Comparison of ENCODE assay signal across 7 mouse cellular contexts in the genomic region with DNA sequence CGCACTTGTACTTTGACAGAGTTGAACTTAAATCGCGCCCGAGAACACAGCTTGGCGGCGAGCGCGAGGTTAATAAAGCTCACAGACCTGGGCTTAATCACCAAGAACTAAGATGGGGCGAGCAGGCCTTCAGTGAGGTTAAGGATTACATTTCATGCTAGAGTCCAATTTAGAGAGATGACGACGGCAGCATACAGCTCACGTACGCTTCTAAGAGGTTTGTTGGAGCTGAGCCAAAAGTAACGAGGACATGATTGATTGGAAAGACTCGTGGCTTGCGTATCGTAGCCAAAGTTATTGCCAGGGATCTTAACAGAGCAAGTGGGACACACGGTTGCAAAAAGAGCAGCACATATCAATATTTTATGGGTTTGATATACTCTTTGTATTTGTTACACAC. TPM values are rescaled to one million over a fixed set of nuclear protein-coding genes. Genes with fewer than 3 reads are reported as not detected.
DNase-seq lines count a peak whose midpoint lies in the region; ATAC-seq lines count a peak whose summit lies in the region.

No protein-coding gene starts in this region.

- no peaks in the 10 kb centered on the region for H3K9me3 ChIP-seq in kidney, embryonic 14.5 days (ENCODE audit: control insufficient read depth, low read length)
- H3K9me3 ChIP-seq in embryonic facial prominence, embryonic 12.5 days: no peaks in the 10 kb centered on the region
- H3K9me3 ChIP-seq in hindbrain, embryonic 12.5 days (replicated peaks): no peaks in the 10 kb centered on the region
- H3K9me3 ChIP-seq in neural tube, embryonic 13.5 days: no peaks in the 10 kb centered on the region

- H3K4me1 ChIP-seq in kidney, embryonic 14.5 days (ENCODE audit: control insufficient read depth, insufficient read depth, low read length): no peaks in the 10 kb centered on the region
- H3K4me1 ChIP-seq in embryonic facial prominence, embryonic 12.5 days: no peaks in the 10 kb centered on the region
- H3K4me1 ChIP-seq in hindbrain, embryonic 12.5 days: peaks cover 6% of the 10 kb centered on the region; the same call in 1 of the 2 replicates
- peaks cover 6% of the 10 kb centered on the region for H3K4me1 ChIP-seq in neural tube, embryonic 13.5 days (replicated peaks)

- ATAC-seq in kidney, embryonic 14.5 days (ENCODE audit: low FRiP score, low TSS enrichment): no peak
- no peak for ATAC-seq in embryonic facial prominence, embryonic 12.5 days (ENCODE audit: insufficient number of reproducible peaks, insufficient read depth, low FRiP score, low TSS enrichment)
- ATAC-seq in hindbrain, embryonic 12.5 days (ENCODE audit: low FRiP score): 0 out of 2 replicates have a peak, but pooled peaks have one; percentile 32
- ATAC-seq in neural tube, embryonic 13.5 days (ENCODE audit: low read depth): peak; percentile 56; the same call in 1 of the 2 replicates

- H3K4me2 ChIP-seq in kidney, embryonic 14.5 days (replicated peaks; ENCODE audit: low read depth, low read length): 0 out of 2 replicates have a peak overlapping the region, but pooled peaks have one; percentile 22
- H3K4me2 ChIP-seq in embryonic facial prominence, embryonic 12.5 days (replicated peaks): peak overlapping the region; percentile 26
- H3K4me2 ChIP-seq in hindbrain, embryonic 12.5 days (replicated peaks): no peak overlapping the region
- peak overlapping the region; percentile 25 for H3K4me2 ChIP-seq in neural tube, embryonic 13.5 days

- H3K27me3 ChIP-seq in kidney, embryonic 14.5 days (ENCODE audit: control insufficient read depth, insufficient read depth, low read length): no peaks in the 10 kb centered on the region
- no peaks in the 10 kb centered on the region for H3K27me3 ChIP-seq in embryonic facial prominence, embryonic 12.5 days
- no peaks in the 10 kb centered on the region for H3K27me3 ChIP-seq in hindbrain, embryonic 12.5 days
- no peaks in the 10 kb centered on the region for H3K27me3 ChIP-seq in neural tube, embryonic 13.5 days

- no peaks in the 10 kb centered on the region for H3K36me3 ChIP-seq in kidney, embryonic 14.5 days (ENCODE audit: control insufficient read depth, insufficient read depth, low read length)
- no peaks in the 10 kb centered on the region for H3K36me3 ChIP-seq in embryonic facial prominence, embryonic 12.5 days
- H3K36me3 ChIP-seq in hindbrain, embryonic 12.5 days: no peaks in the 10 kb centered on the region
- H3K36me3 ChIP-seq in neural tube, embryonic 13.5 days: no peaks in the 10 kb centered on the region

- H3K27ac ChIP-seq in kidney, embryonic 14.5 days (ENCODE audit: low read depth, low read length): no peak overlapping the region
- no peak overlapping the region for H3K27ac ChIP-seq in embryonic facial prominence, embryonic 12.5 days
- H3K27ac ChIP-seq in hindbrain, embryonic 12.5 days: no peak overlapping the region
- H3K27ac ChIP-seq in neural tube, embryonic 13.5 days (replicated peaks): 0 out of 2 replicates have a peak overlapping the region, but pooled peaks have one; percentile 1

- no peak for DNase-seq in kidney, postnatal 4 days
- DNase-seq in right cerebral cortex, adult 2 months (ENCODE audit: low spot score in 2 of 2): no peak
- DNase-seq in frontal cortex, postnatal 25 days (ENCODE audit: low spot score in 2 of 2): no peak

- WGBS in kidney, embryonic 14.5 days: 42% methylated on average over 18 of the region's 18 CpGs
- WGBS in embryonic facial prominence, embryonic 12.5 days: 43% methylated on average over 18 of the region's 18 CpGs
- WGBS in hindbrain, embryonic 12.5 days: 61% methylated on average over 18 of the region's 18 CpGs
- WGBS in neural tube, embryonic 13.5 days: 45% methylated on average over 18 of the region's 18 CpGs

- H3K9ac ChIP-seq in kidney, embryonic 14.5 days (ENCODE audit: low read depth, low read length): no peak overlapping the region
- no peak overlapping the region for H3K9ac ChIP-seq in embryonic facial prominence, embryonic 12.5 days
- no peak overlapping the region for H3K9ac ChIP-seq in hindbrain, embryonic 12.5 days
- H3K9ac ChIP-seq in neural tube, embryonic 13.5 days: no peak overlapping the region

- no peak overlapping the region for H3K4me3 ChIP-seq in kidney, embryonic 14.5 days (ENCODE audit: low read length)
- no peak overlapping the region for H3K4me3 ChIP-seq in embryonic facial prominence, embryonic 12.5 days
- H3K4me3 ChIP-seq in hindbrain, embryonic 12.5 days: no peak overlapping the region
- no peak overlapping the region for H3K4me3 ChIP-seq in neural tube, embryonic 13.5 days

RNA-seq across cellular contexts. Expression of a gene that starts 30.3 kb away (rescaled TPM):
- 26.9 and 31.3 TPM in 2 replicates for polyA plus RNA-seq in kidney, embryonic 14.5 days (2014; fragmentation: Nextera tagmentation; extraction: Ambion mirVana)
- polyA plus RNA-seq in embryonic facial prominence, embryonic 12.5 days (2016; fragmentation: Nextera tagmentation; extraction: Ambion mirVana): 2.2 and 3.0 TPM in 2 replicates
- 1.2 and 2.2 TPM in 2 replicates for polyA plus RNA-seq in hindbrain, embryonic 12.5 days (2016; fragmentation: Nextera tagmentation; extraction: Ambion mirVana)
- polyA plus RNA-seq in neural tube, embryonic 13.5 days (2015; fragmentation: Nextera tagmentation; extraction: Ambion mirVana): 0.65 and 1.5 TPM in 2 replicates

Comparison
In these comparisons a context has a peak if more than half of its experiments do, and no peak if none do; other contexts are left out.
1. ATAC-seq: peak in hindbrain, embryonic 12.5 days (single experiment) and neural tube, embryonic 13.5 days (single experiment); none in kidney, embryonic 14.5 days (single experiment) and embryonic facial prominence, embryonic 12.5 days (single experiment).